Mouse (Mus musculus): ENCODE measurements around the gene Colca2.
A peak's percentile ranks its signal among the peaks of the same experiment; 100 is the strongest.

Colca2 gene

DNA sequence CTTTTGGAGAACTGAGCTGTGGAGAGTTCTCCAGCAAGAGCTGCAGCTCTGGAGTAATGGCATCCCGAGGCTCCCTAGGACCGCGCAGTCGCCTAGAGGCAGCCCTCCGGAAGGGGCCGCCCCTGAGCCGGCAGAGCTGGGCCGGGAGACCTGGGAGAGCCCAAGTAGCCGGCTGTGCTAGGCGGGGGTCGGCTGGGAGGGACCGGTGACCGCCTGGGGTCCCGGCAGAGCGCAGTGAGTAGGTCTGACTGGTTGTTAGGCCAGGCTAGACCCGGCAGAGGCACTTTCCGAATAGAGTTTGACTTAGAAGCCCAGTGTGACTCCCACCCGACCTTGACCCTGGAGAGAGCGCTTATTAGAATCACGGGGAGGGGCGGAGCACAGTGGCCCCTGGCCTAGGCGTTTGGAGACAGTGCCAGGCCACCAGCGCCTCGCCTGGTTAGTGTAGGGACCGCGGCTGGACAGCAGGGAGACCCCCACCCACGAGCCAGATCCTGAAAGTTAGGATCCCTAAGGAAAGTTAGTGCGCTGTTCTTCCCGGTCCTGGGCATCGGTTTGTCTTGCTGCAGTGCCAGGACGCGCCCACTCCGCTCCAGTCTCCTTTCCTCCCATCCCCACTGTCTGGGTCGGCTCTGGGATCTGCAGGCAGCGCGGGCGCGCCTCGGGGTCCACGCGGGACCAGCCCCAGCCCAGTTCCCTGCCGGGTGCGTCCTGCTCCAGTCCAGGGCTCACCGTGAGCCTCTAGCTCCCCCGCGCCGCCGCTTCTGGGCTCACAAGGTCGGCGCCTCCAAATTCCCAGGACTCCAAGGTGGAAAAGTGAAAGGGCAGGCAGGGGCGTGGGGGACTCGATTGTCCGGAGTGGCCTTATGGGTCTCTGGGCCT lies at the start of gene Colca2:
Colca2 (minus strand) TSS at position 70 of the 882 bp plus-strand sequence.
- DNase-seq (ENCODE audit: inconsistent age in 2 of 2, low spot score in 1 of 2): peak; percentile 90 to 96

DNA sequence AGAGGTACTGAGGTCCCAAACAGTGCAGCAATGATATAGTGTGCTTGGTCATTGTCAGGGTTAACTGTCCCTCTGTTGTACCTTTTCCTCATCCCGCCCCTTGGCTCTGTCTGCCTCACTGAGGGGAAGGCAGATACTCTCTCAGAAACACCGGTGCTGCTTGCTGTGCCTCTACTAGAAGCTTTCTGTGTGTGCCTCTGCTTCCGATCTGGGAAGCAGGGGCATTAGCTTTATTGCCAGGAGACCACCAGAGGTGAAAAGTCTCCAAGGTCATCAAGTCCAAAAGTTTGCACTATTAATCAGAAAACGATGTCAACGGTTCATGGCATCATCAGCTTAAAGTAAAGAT lies 49.2 kb upstream of the Colca2 start:
- DNase-seq (ENCODE audit: inconsistent age in 2 of 2, low spot score in 1 of 2): no peak

DNA sequence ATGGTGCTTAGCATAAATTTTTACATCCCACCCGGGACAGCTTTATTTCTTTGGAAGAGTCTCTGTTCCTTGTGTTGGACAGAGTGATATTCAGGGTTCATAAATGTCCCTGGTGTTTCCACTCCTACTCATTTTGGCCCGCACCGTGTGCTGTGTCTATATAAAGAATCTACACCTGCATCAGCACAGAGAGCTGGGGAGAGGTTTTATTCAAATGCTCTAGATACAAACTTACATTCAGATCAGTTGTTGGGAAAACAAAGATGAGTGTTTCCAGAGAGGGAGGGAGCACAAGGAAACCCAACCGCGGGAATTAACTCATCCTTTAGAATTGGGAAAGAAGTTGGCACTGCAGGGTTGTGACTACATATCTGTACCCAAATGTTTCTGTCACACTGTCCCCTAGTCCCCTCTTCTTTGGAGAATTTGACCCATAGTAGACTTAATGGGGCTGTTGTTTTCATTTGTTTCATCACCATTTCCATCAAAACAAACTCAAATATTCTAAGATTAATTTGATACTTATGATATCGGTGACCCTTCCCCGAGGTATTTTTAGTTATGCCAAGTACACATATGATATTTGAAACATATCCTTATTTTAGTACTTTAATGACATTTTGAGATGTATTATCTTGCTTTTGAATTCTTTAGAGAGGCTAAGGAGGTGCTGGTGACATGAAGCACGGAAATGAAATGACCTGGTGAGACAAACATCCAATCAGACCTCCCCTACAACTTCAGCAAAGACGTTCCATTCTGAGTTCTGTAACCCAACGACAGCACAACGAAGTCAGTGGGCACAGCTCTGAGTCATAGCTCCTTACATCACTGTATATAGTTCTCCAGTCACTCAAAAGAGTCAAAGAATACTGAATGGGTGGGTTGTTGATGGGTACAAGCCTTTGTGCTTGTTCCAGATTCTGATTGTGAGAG lies 48.5 kb upstream of the Colca2 start:
- DNase-seq (ENCODE audit: inconsistent age in 2 of 2, low spot score in 1 of 2): no peak

DNA sequence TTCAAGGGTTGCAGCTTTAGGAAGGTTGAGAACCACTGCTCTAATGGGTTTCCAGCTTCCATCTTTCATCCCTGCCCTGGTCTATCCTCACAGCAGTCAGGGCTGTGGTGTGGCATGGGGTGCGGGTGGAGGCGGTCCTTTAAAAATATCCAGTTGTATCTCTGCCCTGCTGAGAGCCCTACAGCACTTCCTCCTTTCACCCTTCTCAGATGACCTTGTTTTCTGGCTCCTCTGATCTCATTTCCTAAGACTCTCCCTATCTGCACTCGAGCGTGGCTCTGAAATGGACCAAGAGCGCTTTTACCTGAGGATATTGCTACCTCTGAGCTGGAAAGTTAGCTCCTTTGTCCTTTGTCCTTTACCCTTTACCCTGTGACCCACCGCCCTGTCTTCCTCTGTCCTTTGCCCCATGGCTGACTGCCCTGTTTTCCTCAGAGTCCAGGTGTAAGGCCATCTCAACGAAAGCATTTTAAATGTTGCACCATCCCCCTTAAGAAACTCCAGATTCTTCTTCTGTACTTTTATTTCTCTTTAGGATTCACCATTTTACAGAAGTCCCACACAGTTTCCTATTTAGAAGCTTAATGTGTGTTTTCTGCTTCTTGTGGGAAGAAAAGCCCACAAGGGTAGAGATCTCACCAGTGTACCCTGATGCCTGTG lies 46.2 kb upstream of the Colca2 start:
- no peak for DNase-seq (ENCODE audit: inconsistent age in 2 of 2, low spot score in 1 of 2)

DNA sequence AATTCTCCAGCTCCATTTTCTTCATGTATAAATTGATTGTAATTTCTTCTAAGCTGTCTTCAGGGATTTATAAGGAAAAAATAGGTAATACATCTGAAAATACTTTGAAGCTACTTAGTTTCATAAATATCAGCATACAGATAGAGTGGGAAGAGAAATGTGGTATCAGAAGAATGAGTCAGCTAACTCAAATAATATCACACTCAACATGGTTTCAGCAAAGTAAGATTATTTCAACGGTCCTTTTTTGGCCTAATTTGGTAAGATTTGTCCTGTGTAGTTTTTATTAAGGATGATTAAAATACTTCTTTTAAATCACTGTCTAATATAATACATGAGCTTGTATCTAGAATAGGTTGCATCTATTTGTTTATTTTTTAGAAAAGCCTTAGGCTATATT lies 41.7 kb upstream of the Colca2 start:
- DNase-seq (ENCODE audit: inconsistent age in 2 of 2, low spot score in 1 of 2): no peak

DNA sequence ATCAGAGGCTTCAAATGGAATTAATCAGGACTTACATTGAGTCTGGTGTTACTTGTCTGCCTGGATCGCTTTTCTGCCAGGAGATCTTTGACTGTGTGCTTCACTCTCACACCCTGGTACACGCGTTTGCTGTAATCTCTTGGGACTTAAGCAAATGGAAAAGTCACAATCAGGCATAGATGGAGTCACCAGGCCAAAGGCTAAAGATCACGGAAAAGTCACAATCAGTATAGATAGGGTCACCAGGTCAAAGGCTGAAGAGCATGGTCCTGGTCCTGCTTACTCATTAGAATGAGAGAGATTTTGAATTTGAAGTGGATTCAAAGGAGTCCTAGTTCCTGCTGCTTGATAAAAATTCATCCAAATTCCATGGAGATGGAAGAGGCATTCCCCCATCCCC lies 39.9 kb upstream of the Colca2 start:
- no peak for DNase-seq (ENCODE audit: inconsistent age in 2 of 2, low spot score in 1 of 2)

DNA sequence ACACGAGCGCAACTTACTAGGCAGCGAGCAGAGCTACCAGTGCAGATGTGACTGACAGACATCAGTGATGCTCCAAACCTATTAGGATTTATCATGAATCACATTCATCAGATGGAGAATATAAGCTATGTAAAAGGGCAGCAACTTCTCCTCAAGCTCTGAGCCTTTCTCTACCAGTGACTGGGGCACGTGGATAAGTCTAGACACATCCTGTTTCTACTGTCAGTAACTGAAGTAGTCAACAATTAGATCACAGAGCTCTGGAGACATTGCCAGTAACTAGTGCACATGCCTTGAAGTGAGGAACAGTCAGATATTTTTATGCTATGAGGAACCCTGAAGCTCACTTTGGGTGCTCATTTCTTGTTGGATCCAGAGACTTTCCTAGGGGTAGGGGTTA lies 39.0 kb upstream of the Colca2 start:
- no peak for DNase-seq (ENCODE audit: inconsistent age in 2 of 2, low spot score in 1 of 2)

DNA sequence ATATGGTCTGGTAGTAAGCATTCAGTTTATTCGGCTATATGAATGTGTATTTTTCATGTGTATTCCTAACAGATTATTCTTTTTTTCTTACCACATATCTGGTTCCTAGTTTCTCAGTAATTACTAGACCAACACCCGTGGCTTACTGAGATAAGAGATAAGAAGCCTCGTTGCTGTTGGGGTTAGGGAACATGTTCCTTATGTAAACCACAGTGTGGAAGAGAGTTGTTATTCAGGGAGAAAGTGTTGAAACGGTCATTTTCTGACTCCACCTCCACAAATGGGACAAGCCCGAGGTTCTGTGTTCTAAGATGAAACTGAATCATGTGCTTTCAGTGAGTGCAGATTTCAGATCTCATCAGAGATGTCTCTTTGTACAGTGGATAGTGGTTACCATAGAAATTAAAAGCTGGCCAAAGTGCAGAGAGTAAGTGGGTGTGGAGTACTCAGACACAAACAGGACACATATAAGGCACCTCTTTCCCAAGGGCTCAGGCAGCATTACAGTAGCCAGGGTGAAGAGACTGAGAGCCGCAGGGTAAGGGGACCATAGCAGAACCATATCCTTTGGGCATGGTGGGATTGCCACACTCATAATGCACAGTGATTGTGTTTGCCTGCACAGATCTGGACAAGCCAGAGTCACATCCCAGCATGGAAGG lies 37.2 kb upstream of the Colca2 start:
- DNase-seq (ENCODE audit: inconsistent age in 2 of 2, low spot score in 1 of 2): no peak

DNA sequence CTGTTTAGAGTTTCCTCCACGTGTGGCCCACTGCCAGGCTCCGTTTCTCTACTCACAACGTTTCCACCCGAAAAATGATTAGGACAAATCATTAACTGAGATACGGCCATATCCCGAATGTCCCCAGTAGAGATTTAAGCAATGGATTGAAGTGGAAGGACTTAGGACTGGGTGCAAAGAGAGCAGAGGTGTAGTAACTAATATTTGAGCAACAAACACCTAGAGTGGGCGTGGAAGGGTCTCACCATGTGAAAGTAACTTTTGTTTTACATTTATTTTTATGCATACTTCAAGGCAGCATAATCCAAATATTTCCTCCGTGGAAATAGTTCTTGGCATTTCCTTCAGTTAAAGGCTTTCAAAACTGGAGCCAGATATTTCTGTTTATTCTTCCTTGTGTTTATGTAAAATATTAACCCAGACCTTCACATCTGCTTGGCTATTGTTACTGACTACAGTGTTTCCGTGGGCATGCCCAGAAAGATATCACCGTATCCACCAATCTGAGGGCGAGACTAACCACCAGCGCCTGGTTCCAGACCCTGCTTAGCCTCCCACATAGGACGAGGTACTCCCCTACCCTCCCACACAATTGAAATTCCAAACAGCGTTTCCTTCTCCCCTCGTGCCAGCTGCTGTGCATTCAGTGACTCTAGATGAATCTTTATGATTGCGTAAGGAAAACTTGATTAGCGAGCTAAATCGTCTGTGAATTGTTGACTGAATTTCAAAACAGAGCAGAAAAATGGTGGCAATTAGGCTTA lies 34.4 kb upstream of the Colca2 start:
- DNase-seq (ENCODE audit: inconsistent age in 2 of 2, low spot score in 1 of 2): no peak

DNA sequence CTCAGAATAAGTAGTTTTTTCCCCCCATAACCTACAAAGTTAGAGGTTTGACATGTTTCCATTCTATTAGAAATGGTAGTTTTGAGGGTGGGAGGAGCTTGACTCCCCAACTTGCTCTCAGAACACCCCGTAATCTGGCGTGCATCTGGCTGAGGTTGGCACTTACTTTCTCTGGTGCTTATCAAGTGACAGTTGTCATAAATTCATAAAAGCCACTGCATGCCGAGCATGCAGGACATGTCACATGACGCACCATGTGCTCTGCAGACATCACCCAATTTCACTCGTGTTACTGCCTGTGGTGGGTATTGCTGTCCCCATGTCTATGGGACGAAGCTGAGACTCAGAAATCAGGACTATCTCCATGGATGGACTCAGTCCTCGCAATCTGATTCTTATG lies 32.1 kb upstream of the Colca2 start:
- DNase-seq (ENCODE audit: inconsistent age in 2 of 2, low spot score in 1 of 2): no peak

DNA sequence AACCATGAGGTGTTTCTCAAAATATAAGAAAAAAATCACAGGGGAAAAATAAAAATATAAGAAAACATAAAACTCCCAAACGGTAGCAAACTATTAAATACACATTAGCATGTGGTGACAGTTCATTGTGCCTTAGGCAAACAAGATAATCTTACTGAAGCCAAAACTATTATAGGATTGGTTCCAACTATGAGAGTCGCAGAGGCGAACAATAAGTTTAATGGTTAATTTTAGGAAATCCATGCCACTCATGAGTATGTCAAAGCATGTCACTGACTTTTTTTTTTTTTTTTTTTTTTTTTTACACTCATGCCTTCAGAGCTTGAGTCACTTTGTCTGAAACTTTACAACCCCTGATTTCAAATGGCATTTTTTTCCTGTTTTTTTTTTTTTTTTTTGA lies 28.0 kb upstream of the Colca2 start:
- DNase-seq (ENCODE audit: inconsistent age in 2 of 2, low spot score in 1 of 2): no peak

DNA sequence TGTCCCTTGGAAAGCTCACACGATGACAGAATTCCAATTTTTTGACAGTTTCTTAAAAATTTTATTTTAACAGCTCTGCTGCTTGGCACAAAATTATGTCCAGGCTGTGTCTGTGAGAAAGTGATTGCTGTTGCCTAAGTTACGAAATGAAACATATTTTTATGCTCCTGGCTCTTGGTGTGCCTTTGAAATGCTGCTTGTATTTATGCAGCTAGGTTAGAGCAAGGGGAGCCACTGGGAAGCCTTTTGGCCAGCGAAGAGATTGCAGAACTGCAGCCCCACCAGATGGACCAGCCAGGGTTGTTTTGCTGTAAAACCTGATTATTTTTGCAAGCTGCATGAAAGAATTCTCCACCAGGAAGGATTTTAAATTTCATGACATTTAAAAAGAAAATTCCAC lies 26.8 kb upstream of the Colca2 start:
- DNase-seq (ENCODE audit: inconsistent age in 2 of 2, low spot score in 1 of 2): no peak

DNA sequence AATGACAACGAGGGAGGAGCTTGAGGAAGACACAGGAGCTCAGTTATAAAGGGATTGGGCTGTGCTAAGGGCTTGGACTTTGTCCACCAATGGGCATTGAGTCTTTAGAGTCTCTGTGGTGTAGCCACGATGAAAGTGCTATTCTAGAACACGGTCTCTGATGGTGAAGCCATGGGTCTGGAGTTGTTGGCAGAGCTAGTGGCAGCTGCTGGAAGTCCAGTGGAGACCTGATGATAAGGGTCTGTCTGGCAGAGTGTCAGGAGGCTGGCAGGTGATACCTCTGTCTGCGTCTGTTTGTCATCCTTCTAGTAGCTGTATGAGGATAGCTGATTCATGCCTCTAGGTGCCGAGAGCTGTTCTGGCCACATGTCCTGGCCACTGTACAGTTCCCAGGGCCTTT lies 25.6 kb upstream of the Colca2 start:
- no peak for DNase-seq (ENCODE audit: inconsistent age in 2 of 2, low spot score in 1 of 2)

DNA sequence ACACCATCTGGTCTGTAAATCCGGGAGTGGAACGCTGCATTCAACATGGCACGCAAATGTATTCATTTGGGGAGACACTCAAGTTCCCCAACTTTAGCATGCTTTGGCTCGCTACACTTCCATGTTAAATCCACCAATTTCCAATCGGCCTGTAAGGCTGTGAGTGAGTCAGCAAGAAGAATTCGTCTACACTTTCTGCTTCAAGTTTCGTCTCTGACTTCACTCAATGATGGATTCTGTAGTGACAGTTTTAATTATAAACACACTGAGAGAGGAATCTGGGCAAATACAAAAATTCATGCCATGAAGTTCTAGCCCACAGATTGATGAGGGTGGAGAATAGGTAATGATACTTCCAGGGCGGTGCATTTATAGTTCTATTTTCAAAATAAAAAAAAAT lies 15.2 kb upstream of the Colca2 start:
- DNase-seq (ENCODE audit: inconsistent age in 2 of 2, low spot score in 1 of 2): no peak

DNA sequence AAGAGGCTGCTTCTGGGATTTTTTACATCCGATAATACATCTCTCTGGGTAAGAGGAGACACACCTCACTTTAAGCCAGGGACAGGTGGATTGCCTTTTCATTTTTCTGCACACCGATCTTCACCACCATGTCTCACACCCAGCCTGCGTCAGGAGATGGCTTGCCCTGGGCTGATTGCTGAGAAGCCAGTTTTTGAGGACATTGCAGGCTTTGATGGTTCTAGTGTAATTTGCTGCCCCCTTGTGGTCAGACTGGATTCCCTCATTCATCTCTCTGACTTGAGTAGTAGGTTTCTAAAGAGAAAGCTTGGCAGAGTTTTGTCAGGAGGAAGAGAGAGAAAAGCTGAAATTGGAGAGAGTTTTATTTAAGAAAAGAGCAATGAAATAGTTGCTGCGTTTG lies 14.3 kb upstream of the Colca2 start:
- peak; percentile 67 to 93 for DNase-seq (ENCODE audit: inconsistent age in 2 of 2, low spot score in 1 of 2)

DNA sequence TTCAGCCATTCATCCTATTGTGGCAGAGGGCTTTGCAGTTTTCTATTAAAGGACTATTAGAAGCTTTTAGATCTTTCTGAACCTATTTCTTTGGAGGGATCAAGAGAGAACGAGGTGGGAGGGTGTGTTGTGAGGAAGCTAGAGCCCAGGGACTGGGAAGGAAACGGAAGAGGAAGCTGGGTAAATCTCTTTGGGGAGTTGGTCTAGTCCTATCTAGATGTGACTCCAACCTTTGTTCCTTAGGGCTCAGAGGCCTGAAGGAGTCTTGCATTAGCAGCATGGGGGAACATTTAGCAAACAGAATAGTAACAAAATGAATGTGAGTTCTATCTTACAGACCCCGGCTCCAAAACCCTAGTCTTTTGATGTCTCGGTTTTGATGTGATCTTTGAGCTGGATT lies 12.6 kb upstream of the Colca2 start:
- no peak for DNase-seq (ENCODE audit: inconsistent age in 2 of 2, low spot score in 1 of 2)

DNA sequence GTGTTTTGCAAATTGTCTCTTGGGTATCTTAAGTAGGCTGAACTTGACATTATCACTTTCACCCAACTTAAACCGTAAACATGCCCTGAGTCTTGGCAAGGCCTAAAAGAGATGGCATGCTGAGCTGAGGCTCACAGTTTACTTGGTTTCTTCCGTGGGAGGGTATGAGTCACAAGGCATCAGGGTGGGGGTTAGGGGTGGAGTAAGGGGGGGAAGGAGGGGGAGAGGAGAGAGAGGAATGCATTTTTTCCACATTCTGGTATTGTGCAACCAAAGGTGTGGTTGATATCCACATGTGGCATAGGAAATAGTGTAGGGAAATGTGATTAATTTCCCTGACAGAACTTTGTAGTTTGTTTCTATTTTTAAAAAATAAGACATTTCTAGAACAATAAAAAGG lies 7.7 kb upstream of the Colca2 start:
- peak; percentile 35 to 49 for DNase-seq (ENCODE audit: inconsistent age in 2 of 2, low spot score in 1 of 2)

DNA sequence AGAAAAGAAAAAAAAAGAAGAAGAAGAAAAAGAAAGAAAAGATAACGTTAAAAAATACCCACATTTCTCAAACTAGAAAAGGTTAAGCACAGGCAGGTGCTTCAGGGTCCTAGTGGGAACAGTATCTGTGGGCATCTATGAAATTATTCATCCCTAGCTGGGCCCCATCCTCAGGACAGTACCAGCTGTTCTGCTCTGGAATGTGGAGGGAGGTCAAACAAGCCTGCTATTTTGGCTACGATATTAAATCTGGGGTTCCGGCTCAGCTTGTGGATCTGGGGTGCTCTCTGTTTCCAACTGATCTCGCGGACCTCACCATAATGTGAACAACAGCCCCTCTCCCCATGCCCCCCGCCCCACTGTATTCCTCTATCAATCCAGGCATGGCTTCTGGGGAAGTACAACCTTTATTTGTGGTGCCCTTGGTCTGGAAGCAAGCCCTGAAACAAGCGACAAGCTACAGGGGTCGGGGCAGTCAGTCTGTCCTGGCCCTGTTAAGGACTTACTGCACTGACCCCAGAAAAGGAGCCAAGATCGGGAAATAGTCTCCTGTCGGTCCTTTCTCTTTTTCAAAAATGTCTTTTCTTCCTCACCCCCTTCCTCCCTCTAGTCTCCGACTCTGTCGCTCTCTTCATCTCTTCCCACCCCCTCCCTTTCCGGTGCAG lies 403 bp downstream of the Colca2 start:
- DNase-seq (ENCODE audit: inconsistent age in 2 of 2, low spot score in 1 of 2): peak in 1 of 2 experiments; percentile 68

DNA sequence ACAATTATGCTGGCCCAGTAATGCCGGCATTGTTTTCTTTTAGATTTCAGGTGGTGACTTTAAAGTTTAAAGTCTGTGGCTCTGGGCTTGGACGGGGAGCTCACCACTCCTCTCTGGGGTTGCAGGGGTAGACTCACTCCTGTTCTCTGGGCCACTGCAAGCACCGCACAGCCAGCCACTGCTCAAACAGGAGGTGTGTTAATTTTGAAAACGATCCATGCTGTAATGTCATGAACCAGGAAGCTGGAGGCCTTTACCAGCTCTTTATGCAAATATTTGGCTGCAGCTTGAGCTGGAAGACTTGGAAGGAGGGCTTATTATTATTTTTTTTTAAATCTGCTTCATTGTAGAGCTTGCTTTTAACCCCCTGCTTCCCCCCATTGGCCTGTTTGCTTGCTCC lies 3.7 kb downstream of the Colca2 start:
- DNase-seq (ENCODE audit: inconsistent age in 2 of 2, low spot score in 1 of 2): peak; percentile 46 to 76

All from adrenal gland, adult (tissue).